In genomic region chr2:153493393-153493731, GRCm38 (mm10) we compare ENCODE assay signal across 8 mouse cellular contexts. TPM values are rescaled to one million over a fixed set of nuclear protein-coding genes. Genes with fewer than 3 reads are reported as not detected.
DNase-seq lines count a peak whose midpoint lies in the region; ATAC-seq and TF ChIP-seq lines count a peak whose summit lies in the region.
"Had no signal": no experiment of that assay in that cellular context is flagged by ENCODE, and none has a peak within 500 bp of the region (broad histone marks: within the 10 kb centered on the region; RNA-seq: fewer than 3 reads in every experiment).

No protein-coding gene starts in this region.

- peaks cover 9% of the 10 kb centered on the region; the same call in 1 of the 2 replicates for H3K4me1 ChIP-seq in lung, postnatal 0 days (ENCODE audit: insufficient read depth, low read depth, low read length)
- H3K4me1 ChIP-seq in forebrain, embryonic 11.5 days (replicated peaks; ENCODE audit: control insufficient read depth, insufficient read depth, low read length): peaks cover 45% of the 10 kb centered on the region
- H3K4me1 ChIP-seq in limb, embryonic 14.5 days (ENCODE audit: control insufficient read depth, insufficient read depth, low read length): peaks cover 11% of the 10 kb centered on the region
- H3K4me1 ChIP-seq in stomach, embryonic 14.5 days (ENCODE audit: control insufficient read depth, insufficient read depth, low read length): peaks cover 28% of the 10 kb centered on the region

- 23% methylated on average over 2 of the region's 2 CpGs for WGBS in lung, postnatal 0 days
- 39% methylated on average over 2 of the region's 2 CpGs for WGBS in forebrain, embryonic 11.5 days
- WGBS in limb, embryonic 14.5 days: 29% methylated on average over 2 of the region's 2 CpGs
- WGBS in stomach, embryonic 14.5 days: 25% methylated on average over 2 of the region's 2 CpGs

- no peak for ATAC-seq in lung, postnatal 0 days
- ATAC-seq in forebrain, embryonic 11.5 days (replicated peaks; ENCODE audit: low FRiP score): no peak
- ATAC-seq in limb, embryonic 14.5 days (ENCODE audit: low FRiP score, low read depth): no peak
- ATAC-seq in stomach, embryonic 14.5 days (ENCODE audit: insufficient number of reproducible peaks, insufficient read depth, low FRiP score, low read depth): no peak

- no peaks in the 10 kb centered on the region for H3K9me3 ChIP-seq in lung, postnatal 0 days (ENCODE audit: low read length)
- H3K9me3 ChIP-seq in forebrain, embryonic 11.5 days (ENCODE audit: control insufficient read depth, low read length): no peaks in the 10 kb centered on the region
- H3K9me3 ChIP-seq in limb, embryonic 14.5 days (ENCODE audit: control insufficient read depth, low read length): no peaks in the 10 kb centered on the region
- no peaks in the 10 kb centered on the region for H3K9me3 ChIP-seq in stomach, embryonic 14.5 days (ENCODE audit: control insufficient read depth, low read depth, low read length)

- TF ChIP-seq POLR2A in limb, embryonic 14.5 days (IDR thresholded peaks at IDR 0.05; ENCODE audit: borderline replicate concordance, extremely low read depth, insufficient read depth, insufficient read length): no peak

- no peak for DNase-seq in lung, postnatal 0 days (ENCODE audit: low spot score)
- no peak for DNase-seq in lung, postnatal 10 days
- DNase-seq in forebrain, embryonic 11.5 days (ENCODE audit: low spot score): no peak
- DNase-seq in limb, embryonic 14.5 days (ENCODE audit: low spot score): no peak
- no peak for DNase-seq in left cerebral cortex, adult 18-20 months (ENCODE audit: low spot score in 2 of 2)
- no peak for DNase-seq in adrenal gland, postnatal 36 days

- 0 out of 2 replicates have a peak, but pooled peaks cover 3% of the 10 kb centered on the region for H3K27me3 ChIP-seq in lung, postnatal 0 days (replicated peaks; ENCODE audit: insufficient read depth, low read length)
- peaks cover 13% of the 10 kb centered on the region for H3K27me3 ChIP-seq in forebrain, embryonic 11.5 days (ENCODE audit: control insufficient read depth, insufficient read depth, low read length)
- H3K27me3 ChIP-seq in limb, embryonic 14.5 days (ENCODE audit: control insufficient read depth, insufficient read depth, low read length): peaks cover 17% of the 10 kb centered on the region
- no peaks in the 10 kb centered on the region for H3K27me3 ChIP-seq in stomach, embryonic 14.5 days (ENCODE audit: control insufficient read depth, insufficient read depth, low read length)

- no peak for TF ChIP-seq CTCF in lung, postnatal 0 days (IDR thresholded peaks at IDR 0.05)

- no peak overlapping the region for H3K9ac ChIP-seq in lung, postnatal 0 days (replicated peaks; ENCODE audit: low read depth)
- peak overlapping the region; percentile 49 for H3K9ac ChIP-seq in forebrain, embryonic 11.5 days (ENCODE audit: low read length)
- no peak overlapping the region for H3K9ac ChIP-seq in limb, embryonic 14.5 days (ENCODE audit: low read depth, low read length, severe bottlenecking)
- no peak overlapping the region for H3K9ac ChIP-seq in stomach, embryonic 14.5 days (replicated peaks; ENCODE audit: low read depth, low read length)

- H3K27ac ChIP-seq in lung, postnatal 0 days (ENCODE audit: low read length): no peak overlapping the region
- H3K27ac ChIP-seq in forebrain, embryonic 11.5 days (ENCODE audit: low read depth, low read length): peak overlapping the region; percentile 80
- H3K27ac ChIP-seq in limb, embryonic 14.5 days (replicated peaks; ENCODE audit: low read depth, low read length): no peak overlapping the region
- H3K27ac ChIP-seq in stomach, embryonic 14.5 days (ENCODE audit: low read length): peak overlapping the region; percentile 1; the same call in 1 of the 2 replicates

- H3K36me3 ChIP-seq in lung, postnatal 0 days (ENCODE audit: insufficient read depth, low read length): no peaks in the 10 kb centered on the region
- H3K36me3 ChIP-seq in forebrain, embryonic 11.5 days (ENCODE audit: control insufficient read depth, insufficient read depth, low read length): no peaks in the 10 kb centered on the region
- H3K36me3 ChIP-seq in limb, embryonic 14.5 days (ENCODE audit: control insufficient read depth, insufficient read depth, low read length): no peaks in the 10 kb centered on the region
- H3K36me3 ChIP-seq in stomach, embryonic 14.5 days (ENCODE audit: control insufficient read depth, insufficient read depth, low read length): no peaks in the 10 kb centered on the region

- TF ChIP-seq EP300 in lung, postnatal 0 days (IDR thresholded peaks at IDR 0.05): no peak

- peak overlapping the region; percentile 96 for H3K4me2 ChIP-seq in lung, postnatal 0 days (replicated peaks; ENCODE audit: low read depth, low read length)
- peak overlapping the region; percentile 98 for H3K4me2 ChIP-seq in forebrain, embryonic 11.5 days (ENCODE audit: low read depth, low read length, severe bottlenecking)
- peak overlapping the region; percentile 99 for H3K4me2 ChIP-seq in limb, embryonic 14.5 days (replicated peaks; ENCODE audit: low read depth, low read length, severe bottlenecking)
- H3K4me2 ChIP-seq in stomach, embryonic 14.5 days (replicated peaks; ENCODE audit: low read depth, low read length): peak overlapping the region; percentile 84

- H3K4me3 ChIP-seq in lung, postnatal 0 days (ENCODE audit: low read depth, low read length): 0 out of 2 replicates have a peak overlapping the region, but pooled peaks have one; percentile 61
- H3K4me3 ChIP-seq in forebrain, embryonic 11.5 days (ENCODE audit: low read depth, low read length): peak overlapping the region; percentile 49
- H3K4me3 ChIP-seq in limb, embryonic 14.5 days (replicated peaks; ENCODE audit: low read length): peak overlapping the region; percentile 58; the same call in 1 of the 2 replicates
- H3K4me3 ChIP-seq in stomach, embryonic 14.5 days (ENCODE audit: low read depth, low read length): peak overlapping the region; percentile 54

RNA-seq across cellular contexts. Expression of gene 4930404H24Rik, which starts 0.8 kb away (rescaled TPM):
- polyA plus RNA-seq in lung, postnatal 0 days (2015; fragmentation: Nextera tagmentation; extraction: Ambion mirVana): not detected in 2 replicates
- not detected in 2 replicates for polyA plus RNA-seq in forebrain, embryonic 11.5 days (2014; fragmentation: Nextera tagmentation; extraction: Ambion mirVana)
- not detected in 2 replicates for polyA plus RNA-seq in limb, embryonic 14.5 days (2012; rRNA removed)
- not detected in 2 replicates for polyA plus RNA-seq in limb, embryonic 14.5 days (2014; fragmentation: Nextera tagmentation; extraction: Ambion mirVana)
- not detected in 2 replicates for polyA plus RNA-seq in stomach, embryonic 14.5 days (2014; fragmentation: Nextera tagmentation; extraction: Ambion mirVana)
- total RNA-seq in left cerebral cortex, adult 18-20 months (2021): 1 to 10 TPM in 1 of 2 experiments, not detected in 1; 1.3 TPM
- not detected for total RNA-seq in adrenal gland, postnatal 36 days (2021)
- total RNA-seq: gastrocnemius, postnatal 14 days had no signal

RNA-seq across cellular contexts. Expression of gene Nol4l, which starts 36.4 kb away (rescaled TPM):
- polyA plus RNA-seq in lung, postnatal 0 days (2015; fragmentation: Nextera tagmentation; extraction: Ambion mirVana): 8.3 and 9.9 TPM in 2 replicates
- 25.6 and 26.2 TPM in 2 replicates for polyA plus RNA-seq in forebrain, embryonic 11.5 days (2014; fragmentation: Nextera tagmentation; extraction: Ambion mirVana)
- 19.5 and 24.5 TPM in 2 replicates for polyA plus RNA-seq in limb, embryonic 14.5 days (2012; rRNA removed)
- 10.1 and 11.9 TPM in 2 replicates for polyA plus RNA-seq in limb, embryonic 14.5 days (2014; fragmentation: Nextera tagmentation; extraction: Ambion mirVana)
- 14.6 and 17.7 TPM in 2 replicates for polyA plus RNA-seq in stomach, embryonic 14.5 days (2014; fragmentation: Nextera tagmentation; extraction: Ambion mirVana)
- total RNA-seq in left cerebral cortex, adult 18-20 months (2021): 10 to 100 TPM; 44.0 to 55.2 TPM
- total RNA-seq in adrenal gland, postnatal 36 days (2021): 10 to 100 TPM; 12.8 to 13.3 TPM

Comparison
In these comparisons a context has a peak if more than half of its experiments do, and no peak if none do; other contexts are left out.
1. H3K27ac ChIP-seq: peak in forebrain, embryonic 11.5 days (single experiment) and stomach, embryonic 14.5 days (single experiment); none in lung, postnatal 0 days (single experiment) and limb, embryonic 14.5 days (single experiment).
2. Peak in every context shown above with its lines, with median percentiles within 50 percentile points of each other: H3K4me2 ChIP-seq and H3K4me3 ChIP-seq.